Mouse (Mus musculus) C2C12 (cell line): ENCODE data around the gene Hbb-y.

ENCODE experiments used
- CTCF ChIP-seq: IDR thresholded peaks from one replicate; pipeline ENCODE4 v1.5.1; 2011; ENCODE audit not compliant: control insufficient read depth, insufficient read depth, insufficient read length
- MAX ChIP-seq: IDR thresholded peaks from one replicate; pipeline ENCODE4 v1.6.1; 2011; ENCODE audit warnings: mild to moderate bottlenecking, control low read depth

- TF ChIP-seq CTCF = no peak
- TF ChIP-seq MAX = no peak
Measured at GRCm38 (mm10) chr7:103808971-103809800, 43.8 kb downstream of the Hbb-y start.
